Mouse (Mus musculus) CH12.LX (cell line): ENCODE measurements around the gene Prr19. TPM values are rescaled to one million over a fixed set of nuclear protein-coding genes. Genes with fewer than 3 reads are reported as not detected.

Experiments used
- DNase-seq: peaks from one replicate; pipeline ENCODE4 v3.0.0-alpha.2; 2013; ENCODE audit errors: extremely low read depth
- H3K27ac ChIP-seq: 2 replicates; pipeline ENCODE4 v1.5.1; 2012; ENCODE audit warnings: low read depth, mild to moderate bottlenecking, control low read depth, moderate library complexity; ENCODE audit not compliant: insufficient read depth
- H3K27me3 ChIP-seq: replicated peaks from 2 replicates; pipeline ENCODE3; 2012; ENCODE audit warnings: inconsistent platforms
- H3K36me3 ChIP-seq, 2 experiments: replicated peaks in 1 of 2; 2 replicates each; pipeline versions ENCODE3 to v1.6.1; 2012; ENCODE audit warnings: inconsistent platforms in 1 of 2, low read length in 1 of 2, mild to moderate bottlenecking in 1 of 2, mixed read lengths in 1 of 2, moderate library complexity in 1 of 2; ENCODE audit not compliant: control insufficient read depth in 1 of 2, insufficient read depth in 1 of 2
- H3K4me1 ChIP-seq, 2 experiments: 2 replicates each; pipeline ENCODE4 v1.6.1; 2012; ENCODE audit warnings: inconsistent platforms in 1 of 2, moderate library complexity in 1 of 2; ENCODE audit not compliant: insufficient read depth in 2 of 2, control insufficient read depth in 1 of 2
- H3K4me2 ChIP-seq: 2 replicates; pipeline ENCODE4 v1.6.1; 2012; ENCODE audit warnings: low read depth, mild to moderate bottlenecking, control low read depth; ENCODE audit not compliant: poor library complexity, insufficient read depth, severe bottlenecking
- H3K4me3 ChIP-seq, 3 experiments: fragments of 150-350 bp in 1 of 3; sonication (generic) in 1 of 3; replicated peaks in 1 of 3; 2 replicates each; pipeline versions ENCODE3 to v1.5.1; 2011 to 2012; ENCODE audit warnings: low read depth in 2 of 3, low read length in 2 of 3, mild to moderate bottlenecking in 2 of 3, moderate library complexity in 2 of 3, control low read depth in 1 of 3, improper control_type of control experiment in 1 of 3, inconsistent platforms in 1 of 3, mixed read lengths in 1 of 3; ENCODE audit not compliant: poor library complexity in 1 of 3
- H3K79me2 ChIP-seq: replicated peaks from 2 replicates; pipeline ENCODE4 v1.6.1; 2012; ENCODE audit warnings: mild to moderate bottlenecking, moderate library complexity; ENCODE audit not compliant: control insufficient read depth, poor library complexity, insufficient read depth, severe bottlenecking; ENCODE audit errors: extremely low read depth
- H3K9ac ChIP-seq: 2 replicates; pipeline ENCODE4 v1.6.1; 2012; ENCODE audit warnings: low read depth, mild to moderate bottlenecking, control low read depth, moderate library complexity; ENCODE audit not compliant: insufficient read depth
- H3K9me3 ChIP-seq: replicated peaks from 2 replicates; pipeline ENCODE3; 2012; ENCODE audit warnings: low read length, inconsistent platforms, mixed read lengths
- CTCF ChIP-seq, 2 experiments: IDR thresholded peaks in 1 of 2; conservative IDR thresholded peaks in 1 of 2; 2 replicates each; pipeline ENCODE4 v1.5.1; 2011 to 2012; ENCODE audit warnings: low read depth in 2 of 2, low read length in 2 of 2, improper control_type of control experiment in 1 of 2, inconsistent platforms in 1 of 2, mild to moderate bottlenecking in 1 of 2, moderate library complexity in 1 of 2
- ETS1 ChIP-seq: conservative IDR thresholded peaks from 2 replicates; pipeline ENCODE4 v1.6.1; 2012; ENCODE audit warnings: low read depth, mild to moderate bottlenecking, inconsistent platforms, low read length, improper control_type of control experiment, moderate library complexity
- GABPA ChIP-seq: IDR thresholded peaks from 2 replicates; pipeline ENCODE4 v1.6.1; 2012; ENCODE audit warnings: low read depth, low read length, improper control_type of control experiment, inconsistent platforms; ENCODE audit not compliant: insufficient replicate concordance
- IRF4 ChIP-seq: IDR thresholded peaks from 2 replicates; pipeline ENCODE4 v1.6.1; 2014; ENCODE audit warnings: low read depth, mild to moderate bottlenecking, inconsistent platforms, low read length, improper control_type of control experiment
- JUND ChIP-seq: conservative IDR thresholded peaks from 2 replicates; pipeline ENCODE4 v1.6.1; 2011; ENCODE audit warnings: low read depth, low read length, improper control_type of control experiment
- KAT2A ChIP-seq: IDR thresholded peaks from 2 replicates; pipeline ENCODE4 v1.6.1; 2012; ENCODE audit warnings: low read length, improper control_type of control experiment, inconsistent platforms; ENCODE audit not compliant: insufficient replicate concordance
- MAX ChIP-seq: IDR thresholded peaks from 2 replicates; pipeline ENCODE4 v1.6.1; 2011; ENCODE audit warnings: low read length, improper control_type of control experiment
- MYC ChIP-seq: IDR thresholded peaks from 2 replicates; pipeline ENCODE4 v1.6.1; 2011; ENCODE audit warnings: low read depth, mild to moderate bottlenecking, improper control_type of control experiment, low read length
- NRF1 ChIP-seq: IDR thresholded peaks from 2 replicates; pipeline ENCODE4 v1.6.1; 2014; ENCODE audit warnings: low read depth, mild to moderate bottlenecking, inconsistent platforms, low read length, improper control_type of control experiment, moderate library complexity
- PAX5 ChIP-seq: IDR thresholded peaks from 2 replicates; pipeline ENCODE4 v1.6.1; 2012; ENCODE audit warnings: low read length, inconsistent platforms, mixed read lengths
- POLR2A ChIP-seq: IDR thresholded peaks from 2 replicates; pipeline ENCODE4 v1.6.1; 2011; ENCODE audit warnings: low read depth, mild to moderate bottlenecking, improper control_type of control experiment, low read length
- POLR2AphosphoS2 ChIP-seq: IDR thresholded peaks from 2 replicates; pipeline ENCODE4 v1.6.1; 2011; ENCODE audit warnings: low read depth, low read length, improper control_type of control experiment
- RCOR1 ChIP-seq: conservative IDR thresholded peaks from 2 replicates; pipeline ENCODE4 v1.6.1; 2012; ENCODE audit warnings: low read depth, mild to moderate bottlenecking, inconsistent platforms, low read length, improper control_type of control experiment
- SMC3 ChIP-seq: IDR thresholded peaks from 2 replicates; pipeline ENCODE4 v1.6.1; 2011; ENCODE audit warnings: low read depth, low read length, improper control_type of control experiment
- TBP ChIP-seq: conservative IDR thresholded peaks from 2 replicates; pipeline ENCODE4 v1.6.1; 2011; ENCODE audit warnings: low read depth, low read length, improper control_type of control experiment
- TCF12 ChIP-seq: IDR thresholded peaks from 2 replicates; pipeline ENCODE4 v1.6.1; 2014; ENCODE audit warnings: low read depth, mild to moderate bottlenecking, inconsistent platforms, low read length, improper control_type of control experiment
- ZMIZ1 ChIP-seq: IDR thresholded peaks from 2 replicates; pipeline ENCODE4 v1.6.1; 2012; ENCODE audit warnings: low read depth, mild to moderate bottlenecking, inconsistent platforms, low read length, improper control_type of control experiment
- ZNF384 ChIP-seq: IDR thresholded peaks from 2 replicates; pipeline ENCODE4 v1.6.1; 2012; ENCODE audit warnings: low read depth, low read length, improper control_type of control experiment, inconsistent platforms
- dilution Hi-C: fragments of 300-500 bp; cut with MboI; formaldehyde crosslinking; loops from 2 replicates; pipeline ENCODE4 v1.14.3; 2020; ENCODE audit warnings: low sequenced_read_pairs; ENCODE audit not compliant: extremely low pct_unique_long_range_greater_than_20kb, extremely low pct_ligation_motif_present
- in situ Hi-C: fragments of 300-500 bp; cut with MboI; formaldehyde crosslinking; loops from 3 replicates; pipeline ENCODE4 v1.14.3; 2019; ENCODE audit warnings: low sequenced_read_pairs, low pct_ligation_motif_present, low pct_unique_long_range_greater_than_20kb, mixed read lengths
- polyA plus RNA-seq: library from polyadenylated mRNA; unstranded; fragments of >175 nt; gene quantifications from 2 replicates; pipeline ENCODE4 v1.2.1, GENCODE M21; 2012; ENCODE audit warnings: low read depth; ENCODE audit not compliant: insufficient read length
- total RNA-seq, 2 experiments: library from RNA; depleted of rRNA; stranded (reverse); fragments of 300-350 nt in 1 of 2; fragments of >200 nt in 1 of 2; gene quantifications; 2 replicates each; pipeline ENCODE4 v1.2.3; 2012 to 2014

The Prr19 gene
- total and polyA plus RNA-seq, 3 experiments: not detected

DNA sequence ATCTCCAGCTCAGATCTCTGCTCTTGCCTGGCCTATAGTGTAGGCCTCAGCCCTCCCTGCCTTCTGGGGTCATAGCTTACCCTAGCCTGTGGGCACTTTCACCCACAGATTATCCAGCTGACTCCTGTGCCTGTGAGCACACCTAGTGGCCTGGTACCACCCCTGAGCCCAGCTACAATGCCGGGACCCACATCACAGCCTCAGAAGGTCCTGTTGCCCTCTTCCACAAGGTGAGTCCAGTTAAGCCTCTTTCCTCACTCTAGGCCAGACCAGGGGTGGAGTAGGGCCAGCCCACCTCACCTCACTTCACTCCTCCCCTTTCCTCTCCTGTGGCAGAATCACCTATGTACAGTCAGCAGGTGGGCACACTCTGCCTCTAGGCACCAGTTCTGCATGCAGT is 10.7 kb upstream of the Prr19 start:
- Histone ChIP-seq H3K27ac (no peak overlapping the region), H3K9ac (no peak overlapping the region), H3K4me2 (no peak overlapping the region), H3K9me3 (peaks cover 11% of the 10 kb centered on the region)
- no peak for DNase-seq
- dilution Hi-C loops: no loop called here
- TF ChIP-seq JUND: no peak
- no peak for TF ChIP-seq ETS1
- TF ChIP-seq KAT2A: no peak
- TF ChIP-seq SMC3: no peak
- no peak for TF ChIP-seq IRF4
- no peak for TF ChIP-seq POLR2A
- TF ChIP-seq, all 38 proteins: peak for 0
- Histone ChIP-seq H3K4me1 (peaks cover 8 to 18% of the 10 kb centered on the region in 2 experiments), H3K27me3 (no peaks in the 10 kb centered on the region), H3K79me2 (no peaks in the 10 kb centered on the region), H3K36me3 (peaks cover 85 to 91% of the 10 kb centered on the region in 2 experiments), H3K4me3 (no peak overlapping the region)
- in situ Hi-C loops: no loop called here

GRCm38 (mm10) chr7:25290911-25291310 is 10.3 kb upstream of the Prr19 start:
- DNase-seq: no peak
- no peaks in the 10 kb centered on the region for H3K27me3 ChIP-seq
- TF ChIP-seq POLR2A (no peak), ZMIZ1 (no peak), POLR2AphosphoS2 (no peak), NRF1 (no peak), TBP (no peak), RCOR1 (no peak), ZNF384 (no peak), CTCF (conservative IDR thresholded peaks at IDR 0.05 in 1 of 2, IDR thresholded peaks at IDR 0.05 in 1 of 2; ENCODE audit: low read depth in 2 of 2, low read length in 2 of 2) (no peak), MYC (no peak), PAX5 (no peak), KAT2A (no peak), GABPA (no peak), MAX (no peak), TCF12 (no peak)
- H3K79me2 ChIP-seq: no peaks in the 10 kb centered on the region
- H3K4me3 ChIP-seq: no peak overlapping the region
- peaks cover 81 to 87% of the 10 kb centered on the region in 2 experiments for H3K36me3 ChIP-seq
- in situ Hi-C loops (no loop called here), dilution Hi-C loops (no loop called here)
- no peak overlapping the region for H3K4me2 ChIP-seq
- H3K9ac ChIP-seq: no peak overlapping the region
- H3K27ac ChIP-seq: no peak overlapping the region
- H3K4me1 ChIP-seq: peaks cover 10 to 23% of the 10 kb centered on the region in 2 experiments
- H3K9me3 ChIP-seq: peaks cover 11% of the 10 kb centered on the region
